In the genomic region with DNA sequence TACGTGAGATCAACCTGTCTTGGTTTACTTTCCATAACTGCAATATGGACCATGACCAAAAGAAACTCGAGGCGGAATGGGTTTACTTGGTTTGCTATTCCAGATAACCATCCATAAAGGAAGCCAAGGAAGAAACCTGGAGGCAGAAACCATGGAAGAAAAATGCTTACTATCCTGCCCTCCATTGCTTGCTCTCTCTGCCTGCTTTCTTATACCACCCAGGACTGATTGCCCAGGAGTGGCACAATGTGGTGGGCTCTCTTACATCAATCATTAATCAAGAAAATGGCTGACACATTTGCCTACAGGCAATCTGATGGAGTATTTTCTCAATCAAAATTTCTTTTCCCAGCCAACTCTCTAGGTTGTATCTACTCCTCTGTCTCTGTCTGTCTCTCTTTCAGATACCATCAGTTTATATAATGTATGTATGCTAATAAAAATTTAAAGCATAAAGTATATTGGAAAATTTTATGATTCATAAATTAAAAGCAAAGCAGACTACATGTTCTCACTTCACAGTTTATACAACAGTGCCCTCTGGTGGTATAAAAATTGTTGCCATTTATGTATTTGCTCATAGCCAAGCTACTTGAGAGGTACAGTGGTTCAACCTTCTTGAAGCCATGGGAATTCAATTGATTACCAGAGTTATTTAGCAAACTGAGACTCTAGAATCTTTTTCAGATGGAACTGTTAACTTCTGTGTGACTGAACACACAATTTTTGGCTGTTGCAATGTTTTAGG, we compare ENCODE assay signal across 8 mouse cellular contexts.
DNase-seq lines count a peak whose midpoint lies in the region; ATAC-seq lines count a peak whose summit lies in the region.

No protein-coding gene starts in this region.

- H3K9ac ChIP-seq in limb, embryonic 12.5 days (replicated peaks): no peak overlapping the region
- H3K9ac ChIP-seq in hindbrain, embryonic 15.5 days: no peak overlapping the region
- no peak overlapping the region for H3K9ac ChIP-seq in midbrain, embryonic 15.5 days

- no peaks in the 10 kb centered on the region for H3K4me1 ChIP-seq in limb, embryonic 12.5 days (replicated peaks)
- no peaks in the 10 kb centered on the region for H3K4me1 ChIP-seq in limb, embryonic 10.5 days
- H3K4me1 ChIP-seq in hindbrain, embryonic 15.5 days (replicated peaks): no peaks in the 10 kb centered on the region
- no peaks in the 10 kb centered on the region for H3K4me1 ChIP-seq in midbrain, embryonic 15.5 days

- no peak overlapping the region for H3K4me2 ChIP-seq in limb, embryonic 12.5 days
- H3K4me2 ChIP-seq in hindbrain, embryonic 15.5 days: no peak overlapping the region
- H3K4me2 ChIP-seq in midbrain, embryonic 15.5 days: no peak overlapping the region

- H3K4me3 ChIP-seq in limb, embryonic 12.5 days (replicated peaks): no peak overlapping the region
- H3K4me3 ChIP-seq in limb, embryonic 10.5 days: no peak overlapping the region
- H3K4me3 ChIP-seq in hindbrain, embryonic 15.5 days: no peak overlapping the region
- no peak overlapping the region for H3K4me3 ChIP-seq in midbrain, embryonic 15.5 days

- no peaks in the 10 kb centered on the region for H3K9me3 ChIP-seq in limb, embryonic 12.5 days
- H3K9me3 ChIP-seq in limb, embryonic 10.5 days (replicated peaks): no peaks in the 10 kb centered on the region
- H3K9me3 ChIP-seq in hindbrain, embryonic 15.5 days: no peaks in the 10 kb centered on the region
- no peaks in the 10 kb centered on the region for H3K9me3 ChIP-seq in midbrain, embryonic 15.5 days

- no peak overlapping the region for H3K27ac ChIP-seq in limb, embryonic 12.5 days
- H3K27ac ChIP-seq in limb, embryonic 10.5 days: no peak overlapping the region
- no peak overlapping the region for H3K27ac ChIP-seq in hindbrain, embryonic 15.5 days (replicated peaks)
- no peak overlapping the region for H3K27ac ChIP-seq in midbrain, embryonic 15.5 days

- no peaks in the 10 kb centered on the region for H3K36me3 ChIP-seq in limb, embryonic 12.5 days
- H3K36me3 ChIP-seq in limb, embryonic 10.5 days: no peaks in the 10 kb centered on the region
- no peaks in the 10 kb centered on the region for H3K36me3 ChIP-seq in hindbrain, embryonic 15.5 days
- no peaks in the 10 kb centered on the region for H3K36me3 ChIP-seq in midbrain, embryonic 15.5 days (replicated peaks)

- ATAC-seq in cerebellum, adult (ENCODE audit: insufficient number of reproducible peaks, low FRiP score, low TSS enrichment): peak; percentile 45; the same call in 1 of the 2 replicates
- ATAC-seq in limb, embryonic 12.5 days (ENCODE audit: insufficient number of reproducible peaks, insufficient read depth, low FRiP score, low TSS enrichment, low read depth): 0 out of 2 replicates have a peak, but pooled peaks have one; percentile 20
- peak; percentile 48; the same call in 1 of the 2 replicates for ATAC-seq in hindbrain, embryonic 15.5 days (ENCODE audit: low FRiP score, low read depth)
- ATAC-seq in midbrain, embryonic 15.5 days (replicated peaks): peak; percentile 86

- 74% methylated on average over 3 of the region's 3 CpGs for WGBS in limb, embryonic 12.5 days
- 71% methylated on average over 3 of the region's 3 CpGs for WGBS in limb, embryonic 10.5 days
- 81% methylated on average over 3 of the region's 3 CpGs for WGBS in hindbrain, embryonic 15.5 days
- whole genome bisulfite sequencing in midbrain, embryonic 15.5 days: 78% methylated on average over 3 of the region's 3 CpGs

- no peaks in the 10 kb centered on the region for H3K27me3 ChIP-seq in limb, embryonic 12.5 days
- peaks cover 7% of the 10 kb centered on the region; the same call in 1 of the 2 replicates for H3K27me3 ChIP-seq in limb, embryonic 10.5 days (ENCODE audit: low read depth, poor library complexity, severe bottlenecking)
- H3K27me3 ChIP-seq in hindbrain, embryonic 15.5 days: no peaks in the 10 kb centered on the region
- peaks cover 7% of the 10 kb centered on the region for H3K27me3 ChIP-seq in midbrain, embryonic 15.5 days (replicated peaks)

- no peak for DNase-seq in cerebellum, adult 11-12 months
- DNase-seq in limb, embryonic 10.5 days (ENCODE audit: low spot score): no peak
- peak; percentile 49 for DNase-seq in cerebellum, adult 8-10 months
- DNase-seq in adrenal gland, adult 8-10 months: no peak

Comparison
In these comparisons a context has a peak if more than half of its experiments do, and no peak if none do; other contexts are left out.
1. ATAC-seq: peak in every context shown above with its lines; median percentile 86 in midbrain, embryonic 15.5 days; 48 in hindbrain, embryonic 15.5 days; 45 in cerebellum, adult; 20 in limb, embryonic 12.5 days.